ENCODE assay signal across 8 mouse cellular contexts in the genomic region with DNA sequence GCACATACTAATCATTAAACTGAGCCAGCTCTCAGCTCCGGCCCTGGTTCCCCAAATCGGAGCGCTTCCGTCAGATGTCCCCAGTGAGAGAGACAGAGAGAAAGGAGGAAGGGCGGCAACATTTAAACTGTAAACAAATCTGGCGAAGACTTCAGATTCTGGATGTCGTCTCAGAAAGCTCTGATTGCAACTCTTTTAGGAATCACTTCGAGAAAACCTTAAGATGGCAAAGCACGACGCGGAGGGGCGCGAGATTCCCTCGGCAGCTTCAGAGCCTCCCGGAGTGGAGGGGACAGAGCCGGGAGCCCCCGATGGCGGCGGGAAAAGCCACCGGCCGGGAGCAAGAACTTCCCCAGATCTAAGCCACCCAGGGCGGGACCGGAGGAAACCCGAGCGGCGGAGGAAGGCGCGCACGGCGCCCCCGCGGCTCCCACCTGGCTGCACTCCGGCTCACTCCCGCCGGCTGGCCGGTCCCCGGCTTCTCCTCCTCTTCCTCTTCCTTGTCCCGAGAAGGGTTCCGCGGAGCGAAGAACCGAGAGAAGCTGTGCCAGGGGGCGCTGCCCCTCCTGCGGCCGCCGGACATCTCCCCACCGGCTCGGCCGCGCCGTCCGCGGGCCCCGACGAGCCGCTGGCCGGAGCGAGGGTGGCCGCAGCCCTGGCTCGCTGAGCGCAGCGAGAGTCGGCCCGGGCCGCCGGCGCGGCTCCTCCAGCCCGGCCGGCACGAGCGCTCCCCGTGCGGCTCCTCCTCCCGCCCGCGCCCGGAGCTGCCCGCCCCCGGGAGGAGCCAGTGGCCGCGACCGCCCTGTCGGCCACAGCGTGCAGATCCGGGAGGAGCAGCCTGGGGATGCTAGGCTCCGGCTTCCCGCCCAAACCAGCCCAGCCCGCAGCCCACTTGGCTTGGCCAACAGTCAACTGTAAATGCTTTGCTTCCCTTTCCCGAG. TPM values are rescaled to one million over a fixed set of nuclear protein-coding genes. Genes with fewer than 3 reads are reported as not detected.
A peak's percentile ranks its signal among the peaks of the same experiment; 100 is the strongest.
DNase-seq lines count a peak whose midpoint lies in the region; ATAC-seq lines count a peak whose summit lies in the region.

Crybg3 (minus strand) TSS at position 669 of the 941 bp plus-strand sequence.

- peak; percentile 75 for DNase-seq in R1 (ENCODE audit: low read depth, low spot score)
- DNase-seq in cerebellum, postnatal 14 days, result peak; percentile 57 to 72
- peak; percentile 64 to 74 for DNase-seq in gastrocnemius, adult 8-10 months (ENCODE audit: low spot score in 2 of 2)
- DNase-seq in left cerebral cortex, adult 18-20 months (ENCODE audit: low spot score in 2 of 2), result peak; percentile 43 to 51
- DNase-seq in lung, postnatal 36 days, result peak; percentile 83
- DNase-seq in ovary, postnatal 36 days (ENCODE audit: low spot score), result peak; percentile 85
- peak; percentile 78 to 83 for DNase-seq in urinary bladder, adult 18-20 months (ENCODE audit: low spot score in 2 of 2)

- H3K27ac ChIP-seq in hindbrain, embryonic 15.5 days (replicated peaks), result peak within 1 kb of the TSS; percentile 80

- H3K36me3 ChIP-seq in hindbrain, embryonic 15.5 days, result no peaks in the 10 kb centered on the region

- H3K4me1 ChIP-seq in hindbrain, embryonic 15.5 days (replicated peaks), result peaks cover 24% of the 10 kb centered on the region

- peak within 1 kb of the TSS; percentile 77 for H3K4me3 ChIP-seq in hindbrain, embryonic 15.5 days

- WGBS in hindbrain, embryonic 15.5 days, result under 1% methylated on average over 80 of the region's 90 CpGs

- H3K9ac ChIP-seq in hindbrain, embryonic 15.5 days, result peak within 1 kb of the TSS; percentile 65

- H3K9me3 ChIP-seq in hindbrain, embryonic 15.5 days, result no peaks in the 10 kb centered on the region

- peaks cover 2% of the 10 kb centered on the region; the same call in 1 of the 2 replicates for H3K27me3 ChIP-seq in hindbrain, embryonic 15.5 days

- peak; percentile 90 for ATAC-seq in hindbrain, embryonic 15.5 days (ENCODE audit: low FRiP score, low read depth)

- peak within 1 kb of the TSS; percentile 97 for H3K4me2 ChIP-seq in hindbrain, embryonic 15.5 days

RNA-seq across cellular contexts. Expression of gene Crybg3, which starts in this region (rescaled TPM):
- total RNA-seq in gastrocnemius, adult 8-10 months (2022), result 10 to 100 TPM; 24.3 to 38.5 (median 31.2) TPM
- polyA plus RNA-seq in hindbrain, embryonic 15.5 days (2015; fragmentation: Nextera tagmentation; extraction: Ambion mirVana), result 2.7 and 3.0 TPM in 2 replicates
- 1 to 10 TPM; 4.1 to 6.8 TPM for total RNA-seq in left cerebral cortex, adult 18-20 months (2021)

Comparison
In these comparisons a context has a peak if more than half of its experiments do, and no peak if none do; other contexts are left out.
1. Peak in every context shown above with its lines: DNase-seq, ATAC-seq, H3K4me3 ChIP-seq and H3K27ac ChIP-seq.